Mouse (Mus musculus) lung, embryonic 16.5 days (tissue): Measurements from ENCODE around the gene Fam183b. TPM values are rescaled to one million over a fixed set of nuclear protein-coding genes. Genes with fewer than 3 reads are reported as not detected.
"Not testable (repeated sequence)": the region's sequence is repeated elsewhere in the genome, so short reads cannot be mapped to it uniquely, and the experiment has no call there.

Experiments
- ATAC-seq: fragments of 200-750 bp; cut with Nextera tagmentation; 2 replicates; pipeline ENCODE4 v1.8.0; 2017; ENCODE audit warnings: low read depth, mild to moderate bottlenecking, moderate library complexity
- H3K27ac ChIP-seq: fragments of 300-500 bp; sonication (generic); 2 replicates; pipeline ENCODE4 v1.5.1; 2014; ENCODE audit warnings: mild to moderate bottlenecking, control low read depth, low read length
- H3K27me3 ChIP-seq: fragments of 300-500 bp; sonication (generic); 2 replicates; pipeline ENCODE4 v1.6.1; 2014; ENCODE audit warnings: low read depth, low read length, mixed read lengths; ENCODE audit not compliant: control insufficient read depth, insufficient read depth
- H3K36me3 ChIP-seq: fragments of 300-500 bp; sonication (generic); 2 replicates; pipeline ENCODE4 v1.6.1; 2014; ENCODE audit warnings: low read length; ENCODE audit not compliant: control insufficient read depth, insufficient read depth
- H3K4me1 ChIP-seq: fragments of 300-500 bp; sonication (generic); replicated peaks from 2 replicates; pipeline ENCODE4 v1.6.1; 2014; ENCODE audit warnings: low read length, mixed read lengths; ENCODE audit not compliant: control insufficient read depth, insufficient read depth
- H3K4me2 ChIP-seq: fragments of 300-500 bp; sonication (generic); 2 replicates; pipeline ENCODE4 v1.6.1; 2014; ENCODE audit warnings: low read depth, low read length, control low read depth
- H3K4me3 ChIP-seq: fragments of 300-500 bp; sonication (generic); 2 replicates; pipeline ENCODE4 v1.5.1; 2014; ENCODE audit warnings: mild to moderate bottlenecking, low read length, control low read depth
- H3K9ac ChIP-seq: fragments of 300-500 bp; sonication (generic); 2 replicates; pipeline ENCODE4 v1.6.1; 2014; ENCODE audit warnings: low read length, control low read depth
- H3K9me3 ChIP-seq: fragments of 300-500 bp; sonication (generic); 2 replicates; pipeline ENCODE4 v1.6.1; 2016; ENCODE audit warnings: low read length; ENCODE audit not compliant: control insufficient read depth
- whole genome bisulfite sequencing: fragments of 180-500 bp; shearing (Covaris S2); extraction: QIAGEN DNeasy Blood & Tissue Kit; methylation state at CpG from one replicate; pipeline ENCODE4 v1.1.7; 2014; 5-methylcytosine and 5-hydroxymethylcytosine counted together
- polyA plus RNA-seq: library from polyadenylated mRNA; unstranded; fragments of >200 nt; fragmentation: Nextera tagmentation; extraction: Ambion mirVana; gene quantifications from 2 replicates; pipeline ENCODE4 v1.2.1, GENCODE M21; 2015

The Fam183b gene
- polyA plus RNA-seq, 1 experiment from 2014 or later = 11.9 TPM

DNA sequence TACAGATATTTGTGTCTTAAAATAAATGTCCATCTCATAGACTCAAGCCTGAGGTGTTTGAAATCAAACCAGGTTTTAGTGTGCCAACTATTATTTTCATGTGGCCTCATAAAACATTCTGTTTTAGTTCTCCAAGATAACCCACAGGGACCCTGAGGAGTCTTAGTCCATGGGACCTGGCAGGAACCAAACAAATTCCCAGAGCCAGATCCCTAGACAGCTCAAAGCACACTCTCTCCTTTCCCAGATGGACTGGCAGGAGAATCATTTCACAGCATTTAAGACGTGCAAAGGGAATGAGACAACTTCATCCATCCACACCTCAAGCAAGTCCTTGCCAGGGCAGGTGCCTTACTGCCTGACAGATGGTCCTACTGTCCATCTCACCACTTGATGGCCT lies 12.9 kb upstream of the Fam183b start, which contains the start of gene Olfr313:
Gene Olfr313 (plus strand): TSS at position 301 of the 400 bp plus-strand sequence.
- 32% methylated on average over 1 of the region's 1 CpGs for WGBS
- H3K4me1 ChIP-seq, H3K36me3 ChIP-seq, H3K9me3 ChIP-seq, H3K27ac ChIP-seq, H3K4me2 ChIP-seq, H3K4me3 ChIP-seq, ATAC-seq, H3K27me3 ChIP-seq, H3K9ac ChIP-seq: not testable (repeated sequence)

DNA sequence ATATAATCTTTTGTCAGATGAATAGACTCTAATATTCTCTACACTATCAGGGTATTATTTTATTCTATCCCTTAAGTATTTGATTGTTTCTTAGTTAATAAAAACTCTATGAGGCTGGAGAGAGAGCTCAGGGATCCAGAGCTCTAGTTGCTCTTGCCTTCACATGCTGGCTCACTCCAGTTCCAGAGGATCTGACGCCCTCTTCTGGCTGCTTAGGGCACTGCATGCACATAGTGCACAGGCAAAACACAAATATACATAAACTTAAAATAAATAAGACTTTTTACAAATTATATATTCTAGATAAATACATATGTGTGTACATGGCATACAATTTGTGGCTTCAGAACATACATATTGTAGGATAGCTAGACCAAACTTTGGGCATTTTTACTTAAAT lies 10.2 kb upstream of the Fam183b start:
- Histone ChIP-seq H3K4me2 (no peak overlapping the region), H3K4me1 (no peaks in the 10 kb centered on the region), H3K27me3 (no peaks in the 10 kb centered on the region), H3K36me3 (no peaks in the 10 kb centered on the region), H3K9ac (no peak overlapping the region), H3K4me3 (no peak overlapping the region), H3K27ac (no peak overlapping the region), H3K9me3 (no peaks in the 10 kb centered on the region)
- WGBS = 10% methylated on average over 1 of the region's 1 CpGs
- no peak for ATAC-seq

DNA sequence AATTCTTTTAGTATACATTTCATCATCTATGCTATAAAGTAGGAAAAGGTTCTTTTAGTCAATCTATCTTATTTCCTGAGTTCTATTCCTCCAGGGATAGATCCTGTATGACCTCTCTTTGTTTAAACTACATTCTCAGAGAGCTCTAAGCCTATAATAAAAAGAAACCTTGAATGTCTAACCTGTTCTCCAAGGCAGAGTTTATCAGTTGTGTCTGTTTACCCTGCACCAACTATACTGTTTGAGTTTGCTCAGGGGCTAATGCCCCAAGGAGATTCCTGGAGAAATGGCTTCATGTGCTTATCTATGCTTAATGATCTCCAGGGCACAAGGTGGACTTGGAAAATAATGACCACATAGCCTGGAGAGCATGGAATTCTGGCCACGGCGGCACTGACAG lies 2.6 kb upstream of the Fam183b start:
- 17% methylated on average over 2 of the region's 2 CpGs for WGBS
- Histone ChIP-seq H3K27me3 (no peaks in the 10 kb centered on the region), H3K4me1 (no peaks in the 10 kb centered on the region; the same call in 1 of the 2 replicates), H3K9ac (no peak overlapping the region), H3K9me3 (no peaks in the 10 kb centered on the region), H3K36me3 (no peaks in the 10 kb centered on the region), H3K4me2 (no peak overlapping the region), H3K27ac (no peak overlapping the region), H3K4me3 (no peak overlapping the region)
- no peak for ATAC-seq

DNA sequence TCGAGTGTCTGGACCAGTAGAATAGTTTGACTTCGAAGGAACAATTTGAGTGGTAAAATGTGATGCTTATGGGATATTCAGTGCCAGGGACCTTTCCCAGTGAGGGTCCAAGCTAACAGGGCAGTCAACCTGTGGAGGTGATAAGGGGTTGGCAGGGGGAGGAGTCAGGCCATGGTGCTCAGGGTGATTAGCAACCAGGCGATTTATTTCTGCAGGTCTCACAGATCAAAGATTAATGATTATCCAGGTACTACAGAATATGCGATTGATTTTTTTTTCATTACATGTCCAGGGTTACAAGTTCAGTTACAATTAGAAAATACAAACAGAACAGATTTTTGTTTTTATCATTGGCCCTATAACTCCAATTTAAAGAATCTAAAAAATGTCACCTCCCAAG lies 2.1 kb upstream of the Fam183b start:
- Histone ChIP-seq H3K4me3 (no peak overlapping the region), H3K4me1 (no peaks in the 10 kb centered on the region; the same call in 1 of the 2 replicates), H3K9ac (no peak overlapping the region), H3K27me3 (no peaks in the 10 kb centered on the region), H3K27ac (no peak overlapping the region), H3K9me3 (no peaks in the 10 kb centered on the region), H3K36me3 (no peaks in the 10 kb centered on the region), H3K4me2 (no peak overlapping the region)
- ATAC-seq = no peak
- 31% methylated on average over 4 of the region's 4 CpGs for WGBS

DNA sequence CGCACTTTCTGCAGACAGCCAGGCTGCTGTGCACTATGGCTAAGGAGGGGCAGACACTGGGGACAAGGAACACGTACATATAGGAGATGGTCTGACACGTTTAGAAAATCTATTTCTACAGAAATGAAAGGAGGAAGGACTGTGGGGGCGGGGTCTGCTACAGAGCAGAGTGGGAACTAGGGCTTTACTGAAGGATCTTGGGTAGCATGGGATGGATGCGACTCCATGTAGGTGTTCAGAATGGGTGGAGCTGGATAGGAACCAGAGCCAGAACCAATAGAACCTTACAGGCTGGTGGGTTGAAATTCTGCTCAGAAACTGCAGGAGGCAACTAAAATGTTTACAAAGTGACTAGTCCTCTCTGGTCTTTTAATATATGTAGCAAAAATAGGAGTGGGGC lies 2.0 kb downstream of the Fam183b start:
- Histone ChIP-seq H3K9ac (no peak overlapping the region), H3K9me3 (no peaks in the 10 kb centered on the region), H3K4me1 (no peaks in the 10 kb centered on the region; the same call in 1 of the 2 replicates), H3K36me3 (no peaks in the 10 kb centered on the region), H3K4me2 (no peak overlapping the region), H3K27me3 (no peaks in the 10 kb centered on the region), H3K27ac (no peak overlapping the region), H3K4me3 (no peak overlapping the region)
- no peak for ATAC-seq
- WGBS = 70% methylated on average over 5 of the region's 5 CpGs

DNA sequence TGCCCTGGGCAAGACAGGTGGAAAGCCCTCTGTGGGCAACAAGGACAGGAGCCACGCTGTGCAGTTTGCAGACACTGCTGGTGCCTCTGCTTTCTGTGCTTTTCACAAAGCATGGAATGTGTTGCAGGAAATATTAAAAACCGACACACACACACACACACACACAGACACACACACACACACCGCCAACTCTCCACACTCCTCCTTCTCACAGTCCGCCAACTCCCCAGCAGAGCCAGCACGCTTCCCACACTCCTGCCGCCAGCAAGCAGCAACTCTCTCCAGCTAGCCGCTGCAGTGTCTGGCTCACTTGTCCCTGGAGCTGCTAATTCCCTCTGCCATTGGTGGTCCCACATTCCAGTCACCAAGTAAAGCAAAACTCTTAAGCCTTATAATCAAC lies 4.9 kb downstream of the Fam183b start:
- Histone ChIP-seq H3K4me3 (no peak overlapping the region), H3K9me3 (no peaks in the 10 kb centered on the region), H3K27ac (no peak overlapping the region), H3K36me3 (no peaks in the 10 kb centered on the region), H3K4me1 (no peaks in the 10 kb centered on the region; the same call in 1 of the 2 replicates), H3K27me3 (no peaks in the 10 kb centered on the region), H3K9ac (no peak overlapping the region), H3K4me2 (no peak overlapping the region)
- WGBS = 65% methylated on average over 7 of the region's 7 CpGs
- no peak for ATAC-seq

DNA sequence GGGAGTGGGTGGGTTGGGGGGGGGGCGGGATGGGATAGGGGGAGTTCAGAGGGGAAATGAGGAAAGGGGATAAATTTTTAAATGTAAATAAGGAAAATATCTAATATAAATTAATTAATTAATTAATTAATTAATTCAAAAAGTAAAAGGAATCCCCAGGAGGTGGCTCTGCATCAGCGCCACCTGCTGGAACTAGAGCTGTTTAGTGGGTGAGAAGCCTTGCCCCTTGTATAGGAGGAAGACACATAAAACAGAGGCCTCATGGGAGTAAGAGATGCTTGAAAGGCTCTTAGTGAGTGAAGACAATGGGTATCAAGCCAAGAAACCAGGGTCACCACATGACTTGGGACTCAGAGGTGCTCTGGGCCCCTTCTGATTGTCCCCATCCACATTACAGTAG lies 5.9 kb downstream of the Fam183b start:
- Histone ChIP-seq H3K4me3 (no peak overlapping the region), H3K4me2 (no peak overlapping the region)
- WGBS = 75% methylated on average over 2 of the region's 2 CpGs

DNA sequence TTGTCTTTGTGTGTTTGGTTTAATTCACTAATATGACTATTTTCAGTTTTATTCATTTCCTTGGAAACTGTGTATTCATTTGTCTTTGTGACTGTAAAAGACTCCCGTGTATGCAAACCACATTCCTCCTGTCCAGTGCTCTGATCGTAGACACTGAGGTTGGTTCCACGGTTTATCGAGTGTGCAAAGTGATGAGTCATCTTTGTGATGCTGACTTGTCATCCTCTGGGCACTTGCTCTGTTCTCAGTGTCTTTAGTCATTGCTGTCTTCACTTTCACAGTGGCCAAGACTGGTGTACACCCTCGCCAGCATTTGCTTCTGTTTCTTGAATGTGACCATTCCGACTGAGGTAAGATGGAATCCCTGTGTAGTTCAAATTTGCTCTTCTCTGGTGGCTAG lies 11.1 kb downstream of the Fam183b start:
- no peaks in the 10 kb centered on the region for H3K36me3 ChIP-seq
- no peaks in the 10 kb centered on the region for H3K27me3 ChIP-seq
- WGBS = 61% methylated on average over 6 of the region's 6 CpGs
- H3K9me3 ChIP-seq = no peaks in the 10 kb centered on the region
- no peak for ATAC-seq
- H3K4me2 ChIP-seq = no peak overlapping the region
- no peak overlapping the region for H3K4me3 ChIP-seq
- H3K4me1 ChIP-seq = no peaks in the 10 kb centered on the region
- H3K27ac ChIP-seq = no peak overlapping the region
- no peak overlapping the region for H3K9ac ChIP-seq

More for the DNA sequence above, 5.9 kb downstream of the Fam183b start:
- no peaks in the 10 kb centered on the region for H3K9me3 ChIP-seq
- no peaks in the 10 kb centered on the region for H3K4me1 ChIP-seq
- ATAC-seq = no peak
- H3K36me3 ChIP-seq = no peaks in the 10 kb centered on the region
- no peaks in the 10 kb centered on the region for H3K27me3 ChIP-seq
- no peak overlapping the region for H3K9ac ChIP-seq
- H3K27ac ChIP-seq = no peak overlapping the region

DNA sequence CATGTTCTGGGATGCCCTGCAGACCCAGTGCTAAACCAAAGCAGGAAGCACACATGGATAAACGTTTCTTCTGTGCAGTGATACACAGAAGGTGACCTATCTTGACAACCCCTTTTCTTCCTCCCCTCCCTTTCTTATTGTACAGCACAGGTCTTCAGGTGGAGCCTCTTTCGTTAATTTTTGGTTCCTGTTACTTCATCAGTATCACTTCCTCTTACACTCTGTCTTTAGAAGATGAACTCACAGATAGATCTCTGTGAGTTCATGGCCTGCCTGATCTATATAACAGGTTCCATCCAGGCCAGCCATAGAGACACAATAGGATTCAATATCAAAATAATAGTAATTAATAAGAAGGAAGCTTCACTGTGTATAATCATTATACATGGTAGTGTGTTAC lies 11.7 kb downstream of the Fam183b start:
- no peak for ATAC-seq
- no peaks in the 10 kb centered on the region for H3K36me3 ChIP-seq
- WGBS = 42% methylated on average over 2 of the region's 2 CpGs
- H3K27me3 ChIP-seq = no peaks in the 10 kb centered on the region
- H3K4me3 ChIP-seq = no peak overlapping the region
- H3K9me3 ChIP-seq = no peaks in the 10 kb centered on the region
- H3K4me2 ChIP-seq = no peak overlapping the region
- H3K9ac ChIP-seq = no peak overlapping the region
- no peaks in the 10 kb centered on the region for H3K4me1 ChIP-seq
- no peak overlapping the region for H3K27ac ChIP-seq

DNA sequence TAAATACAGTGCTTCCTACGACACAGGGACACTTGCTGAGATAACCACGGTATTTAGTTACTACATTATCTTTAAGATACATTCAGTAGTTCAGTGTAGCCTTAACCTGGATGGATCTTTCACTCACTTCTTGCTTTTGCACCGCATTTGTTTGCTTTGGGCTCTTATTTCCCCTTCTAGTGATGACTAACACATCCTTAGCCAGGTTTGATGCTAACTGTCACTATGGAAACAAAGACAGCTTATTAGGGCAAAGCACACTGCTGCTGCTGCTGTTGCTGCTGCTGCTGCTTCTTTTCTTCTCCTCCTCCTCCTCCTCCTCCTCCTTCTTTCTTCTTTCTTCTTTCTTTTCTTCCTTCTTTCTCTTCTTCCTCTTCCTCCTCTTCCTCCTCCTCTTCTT lies 12.2 kb downstream of the Fam183b start:
- Histone ChIP-seq H3K9me3 (no peaks in the 10 kb centered on the region), H3K4me2 (no peak overlapping the region), H3K4me1 (no peaks in the 10 kb centered on the region), H3K27me3 (no peaks in the 10 kb centered on the region), H3K27ac (no peak overlapping the region), H3K9ac (no peak overlapping the region), H3K36me3 (no peaks in the 10 kb centered on the region), H3K4me3 (no peak overlapping the region)
- 20% methylated on average over 3 of the region's 3 CpGs for WGBS
- no peak for ATAC-seq
